Mouse (Mus musculus) C2C12 (cell line): ENCODE results near the gene Acoxl.

Experiments used
- CTCF ChIP-seq: IDR thresholded peaks from one replicate; pipeline ENCODE4 v1.5.1; 2011; ENCODE audit not compliant: control insufficient read depth, insufficient read depth, insufficient read length
- MAX ChIP-seq: IDR thresholded peaks from one replicate; pipeline ENCODE4 v1.6.1; 2011; ENCODE audit warnings: mild to moderate bottlenecking, control low read depth
- MYOD1 ChIP-seq: IDR thresholded peaks from one replicate; pipeline ENCODE4 v1.6.1; 2011; ENCODE audit warnings: low read depth; ENCODE audit not compliant: control insufficient read depth, insufficient read length
- MYOG ChIP-seq: IDR thresholded peaks from one replicate; pipeline ENCODE4 v1.6.1; 2011; ENCODE audit not compliant: control insufficient read depth, insufficient read length; ENCODE audit errors: extremely low read depth
- USF1 ChIP-seq: IDR thresholded peaks from one replicate; pipeline ENCODE4 v1.6.1; 2011; ENCODE audit warnings: low read depth, mild to moderate bottlenecking, control low read depth, moderate library complexity

DNA sequence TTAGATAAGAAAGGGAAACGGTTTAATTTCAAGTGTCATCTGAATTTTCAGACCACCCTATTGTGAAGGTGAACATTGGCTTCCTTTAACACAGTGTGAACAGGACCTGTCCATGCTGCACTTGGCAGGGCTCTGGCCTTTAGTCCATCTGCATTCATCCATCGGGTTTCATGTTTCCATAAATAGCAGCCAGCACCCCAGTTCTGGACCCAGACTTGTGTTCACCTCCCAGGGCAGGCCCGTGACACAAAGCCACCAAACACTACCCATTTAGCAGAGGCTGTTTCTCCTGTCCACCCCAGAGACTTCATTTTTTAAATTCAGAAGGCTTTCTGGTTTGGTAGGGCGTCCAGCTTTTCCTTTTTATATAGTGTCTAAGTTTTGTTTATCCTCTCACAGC lies 92.9 kb downstream of the Acoxl start:
- TF ChIP-seq CTCF, result no peak
- TF ChIP-seq MAX, result no peak
- no peak for TF ChIP-seq MYOG
- no peak for TF ChIP-seq MYOD1
- no peak for TF ChIP-seq USF1
